Mouse (Mus musculus): ENCODE data around the gene Nfix.

Nfix gene

DNA sequence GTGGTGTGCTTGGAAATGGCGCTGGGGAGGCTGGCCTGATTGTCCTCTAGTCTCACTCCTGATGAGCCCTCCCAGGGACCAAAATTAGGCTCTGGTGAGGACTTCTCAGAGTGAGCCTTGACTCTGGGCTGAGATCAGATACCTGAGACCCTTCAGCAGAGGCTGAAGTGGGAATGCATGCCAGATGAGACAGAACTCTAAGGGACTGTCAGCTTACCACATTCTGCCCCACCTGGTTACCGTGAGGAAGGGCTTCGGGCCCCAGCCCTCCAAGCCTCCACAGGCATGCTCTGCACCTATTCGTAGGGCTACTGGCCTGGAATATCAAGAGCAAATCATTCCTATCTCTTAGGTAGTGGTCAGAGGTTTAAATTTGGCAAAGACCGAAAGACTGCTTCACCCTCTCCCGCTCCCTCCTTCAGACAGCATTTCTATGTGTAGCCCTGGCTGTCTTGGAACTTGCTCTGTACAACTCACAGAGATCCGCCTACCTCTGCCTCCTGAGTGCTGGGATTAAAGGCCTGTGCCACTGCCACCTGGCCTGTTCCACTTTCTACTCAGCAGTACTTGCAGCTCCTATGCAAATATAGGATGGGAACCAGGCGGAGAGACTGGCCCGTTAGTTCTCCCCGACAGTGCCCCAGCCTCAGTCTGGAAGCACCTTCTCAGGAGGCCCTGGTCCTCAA, 61.3 kb downstream of the Nfix start:
- DNase-seq (ENCODE audit: low read depth, low spot score): no peak

DNA sequence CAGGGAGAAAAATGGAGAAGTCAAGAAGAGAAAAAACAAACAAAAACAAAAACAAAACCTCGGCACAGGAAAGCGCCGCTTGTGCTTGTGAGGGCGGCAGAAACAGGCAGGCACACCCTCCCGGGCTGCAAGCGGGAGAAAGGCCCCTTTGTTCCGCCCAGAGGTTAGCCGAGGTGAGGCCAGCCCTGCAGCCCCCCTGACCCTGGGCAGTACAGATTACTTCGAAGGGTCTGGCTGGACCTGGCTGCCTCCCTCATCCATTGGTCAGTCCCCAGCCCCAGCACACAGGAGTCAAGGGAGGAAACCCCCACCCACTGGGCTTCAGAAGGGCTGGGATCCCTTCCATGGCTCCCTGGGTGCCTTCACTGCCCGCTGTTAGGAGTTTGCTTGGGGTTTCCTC, 61.9 kb downstream of the Nfix start:
- no peak for DNase-seq (ENCODE audit: low read depth, low spot score)

DNA sequence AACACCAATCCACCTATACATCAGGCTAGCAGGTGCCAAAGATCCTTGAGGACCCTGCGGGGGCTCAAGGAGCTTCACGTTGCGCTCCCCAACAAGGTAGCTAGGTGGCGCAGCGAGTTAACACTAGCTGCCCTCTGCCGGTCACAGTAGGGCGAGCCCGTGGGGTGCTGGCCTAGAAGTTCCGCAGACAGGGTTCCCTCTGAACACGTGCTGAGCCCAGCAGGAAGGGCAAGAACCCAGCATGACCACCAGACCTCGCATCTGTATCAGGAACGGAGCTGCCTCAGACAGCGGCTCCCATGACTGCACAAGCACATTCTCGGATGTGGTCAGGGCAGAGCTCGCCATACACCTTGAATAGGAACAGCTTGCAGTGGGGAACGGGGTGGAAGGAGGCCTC, 62.5 kb downstream of the Nfix start:
- DNase-seq (ENCODE audit: low read depth, low spot score): peak; percentile 88

DNA sequence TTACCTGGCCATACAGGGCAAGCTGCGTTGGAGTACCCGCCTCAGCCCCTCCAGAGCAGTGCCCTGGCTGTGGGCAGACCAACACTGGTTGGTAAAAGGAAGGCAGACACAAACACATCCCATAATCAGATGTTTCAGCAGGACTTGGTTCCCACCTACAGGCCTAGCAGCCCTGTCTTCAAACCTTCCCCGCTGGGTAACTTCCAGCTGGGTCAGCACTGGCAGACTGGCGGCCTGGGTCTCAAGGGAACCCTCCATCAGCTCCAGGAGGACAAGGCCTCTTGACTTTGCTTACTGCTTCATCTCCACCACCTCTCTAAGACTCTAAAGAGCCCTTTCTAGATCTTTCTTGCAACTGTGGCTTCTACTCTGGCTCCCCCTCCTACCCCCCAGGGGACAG, 63.6 kb downstream of the Nfix start:
- no peak for DNase-seq (ENCODE audit: low read depth, low spot score)

DNA sequence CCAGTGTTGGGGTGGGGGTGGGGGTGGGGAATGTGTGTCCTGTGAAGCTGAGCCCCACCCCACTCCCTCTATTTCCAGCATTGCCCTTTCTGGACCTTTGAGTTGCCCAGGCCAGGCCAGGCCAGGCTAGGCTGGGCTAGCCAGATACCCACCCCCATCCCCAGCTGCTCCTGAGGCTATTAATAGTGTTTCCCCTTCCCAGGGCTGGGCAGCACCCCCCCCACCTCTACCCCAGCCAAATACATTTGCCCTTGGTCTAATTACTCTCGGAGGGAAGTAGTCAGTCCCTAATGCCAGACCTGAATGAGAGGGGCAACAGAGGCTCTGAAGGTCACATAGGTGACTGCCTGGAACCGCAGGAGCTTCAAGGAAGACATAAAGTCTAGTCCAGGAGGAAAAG, 64.5 kb downstream of the Nfix start:
- no peak for DNase-seq (ENCODE audit: low read depth, low spot score)

DNA sequence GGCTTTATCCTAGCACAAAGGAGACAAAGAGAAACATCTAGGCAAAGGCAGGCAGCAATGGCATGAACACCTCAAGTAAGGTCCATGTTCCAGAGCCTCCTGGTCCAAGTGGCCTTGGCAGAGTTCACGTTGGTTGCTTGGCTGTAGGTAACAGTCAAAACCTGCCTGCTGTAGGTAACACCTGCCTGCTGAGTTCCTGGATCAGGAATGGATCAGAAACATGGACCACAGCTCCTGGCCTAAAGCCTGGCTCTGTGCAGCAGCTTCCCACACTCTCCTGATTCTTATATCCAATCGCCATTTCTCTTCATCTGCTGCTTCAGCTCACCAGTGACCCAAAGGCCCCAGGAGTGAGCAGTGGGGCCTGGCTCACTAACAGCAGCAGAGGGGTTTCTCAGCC, 65.5 kb downstream of the Nfix start:
- no peak for DNase-seq (ENCODE audit: low read depth, low spot score)

DNA sequence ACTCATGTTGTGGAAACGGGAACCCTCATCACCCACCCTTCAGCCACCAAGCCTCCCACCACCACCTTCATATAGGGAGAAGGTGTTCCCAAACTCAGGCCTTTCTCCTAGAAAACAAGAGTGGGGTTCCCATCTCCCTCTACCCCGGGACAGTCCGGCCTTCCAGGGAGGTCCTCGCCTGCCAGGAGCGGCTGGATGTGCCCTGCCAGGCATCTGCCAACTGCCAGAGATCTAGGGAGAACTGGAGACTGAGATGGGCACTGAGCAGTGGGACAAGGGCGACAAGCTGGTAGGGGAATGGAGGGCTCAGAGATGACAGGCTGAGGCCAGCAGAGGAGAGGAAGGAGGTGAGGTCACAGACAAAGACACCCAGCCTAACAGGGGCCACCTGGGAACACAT, 66.2 kb downstream of the Nfix start:
- no peak for DNase-seq (ENCODE audit: low read depth, low spot score)

DNA sequence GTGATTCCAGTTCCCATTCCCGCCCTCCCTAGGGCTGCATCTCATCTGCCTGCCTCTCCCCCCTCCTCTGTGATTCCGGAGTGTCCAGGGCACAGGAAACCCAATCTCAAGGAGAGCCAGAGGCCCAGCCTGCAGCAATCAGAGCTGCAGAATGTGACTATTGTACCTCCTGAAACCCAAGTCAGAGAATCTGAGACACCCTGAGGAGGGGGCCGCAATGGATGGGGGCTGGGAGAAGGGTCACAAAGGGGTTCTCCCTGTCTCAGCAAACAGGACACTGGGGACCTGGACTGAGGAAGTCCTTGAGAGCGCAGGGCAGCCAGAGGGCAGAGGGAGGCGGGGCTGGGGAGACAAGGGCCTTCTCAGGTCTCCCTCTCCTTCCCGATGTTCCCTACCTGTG, 67.1 kb downstream of the Nfix start:
- DNase-seq (ENCODE audit: low read depth, low spot score): no peak

DNA sequence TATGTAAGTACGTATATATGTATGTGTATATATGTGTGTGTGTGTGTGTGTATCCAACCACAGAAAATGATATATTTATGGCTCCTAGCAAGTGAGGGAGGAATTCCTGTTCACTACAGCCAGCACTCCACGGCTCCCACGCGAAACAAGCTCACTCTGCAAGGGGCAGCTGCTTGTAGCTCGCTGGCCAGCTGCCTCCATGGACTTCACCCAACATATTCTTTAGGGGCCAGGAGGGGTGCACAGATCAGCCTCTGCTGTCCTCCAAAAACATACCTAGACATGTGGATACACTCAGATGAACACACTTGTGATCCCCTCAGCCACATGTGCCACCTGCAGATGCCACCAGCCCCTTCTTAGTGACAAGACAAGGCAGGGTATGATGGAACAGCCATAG, 67.6 kb downstream of the Nfix start:
- DNase-seq (ENCODE audit: low read depth, low spot score): no peak

DNA sequence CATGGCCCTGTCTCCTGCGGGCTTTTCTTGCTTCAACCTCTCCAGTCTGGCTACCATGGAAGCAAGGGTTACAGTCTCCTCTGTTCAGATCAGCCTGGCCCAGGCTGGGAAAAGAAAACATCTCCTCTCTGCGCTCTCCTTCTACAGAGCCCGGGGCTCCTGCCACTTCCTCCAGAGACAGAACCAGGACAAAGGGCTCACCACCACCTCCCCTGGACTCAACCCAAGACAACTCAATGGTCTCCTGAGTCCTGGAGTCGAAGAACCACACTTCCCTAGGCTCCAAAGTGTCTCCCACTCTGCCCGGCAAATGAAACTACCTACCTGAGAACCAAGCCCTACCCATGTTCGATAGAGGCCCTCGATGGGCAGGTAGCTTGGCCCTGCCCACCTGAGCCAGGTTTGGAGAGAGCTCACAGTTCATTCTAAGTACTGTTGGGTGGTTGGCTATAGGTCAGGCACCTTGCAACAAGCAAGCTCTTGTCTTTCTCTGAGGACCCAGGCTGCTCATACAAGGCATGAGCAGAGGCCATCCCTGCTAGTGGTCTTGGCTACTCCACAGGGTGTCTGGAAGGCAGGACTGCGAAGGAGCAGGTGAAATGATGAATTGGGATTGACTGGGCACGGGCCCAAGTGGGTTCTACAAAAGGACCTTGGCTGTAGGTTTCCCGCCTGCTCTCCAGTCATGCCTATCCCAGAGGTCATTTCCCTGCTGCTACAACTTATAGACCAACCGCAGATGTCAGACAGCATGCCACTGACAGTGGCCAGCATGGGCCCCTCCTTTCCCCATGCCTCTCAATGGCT, 68.6 kb downstream of the Nfix start:
- DNase-seq (ENCODE audit: low read depth, low spot score): no peak

DNA sequence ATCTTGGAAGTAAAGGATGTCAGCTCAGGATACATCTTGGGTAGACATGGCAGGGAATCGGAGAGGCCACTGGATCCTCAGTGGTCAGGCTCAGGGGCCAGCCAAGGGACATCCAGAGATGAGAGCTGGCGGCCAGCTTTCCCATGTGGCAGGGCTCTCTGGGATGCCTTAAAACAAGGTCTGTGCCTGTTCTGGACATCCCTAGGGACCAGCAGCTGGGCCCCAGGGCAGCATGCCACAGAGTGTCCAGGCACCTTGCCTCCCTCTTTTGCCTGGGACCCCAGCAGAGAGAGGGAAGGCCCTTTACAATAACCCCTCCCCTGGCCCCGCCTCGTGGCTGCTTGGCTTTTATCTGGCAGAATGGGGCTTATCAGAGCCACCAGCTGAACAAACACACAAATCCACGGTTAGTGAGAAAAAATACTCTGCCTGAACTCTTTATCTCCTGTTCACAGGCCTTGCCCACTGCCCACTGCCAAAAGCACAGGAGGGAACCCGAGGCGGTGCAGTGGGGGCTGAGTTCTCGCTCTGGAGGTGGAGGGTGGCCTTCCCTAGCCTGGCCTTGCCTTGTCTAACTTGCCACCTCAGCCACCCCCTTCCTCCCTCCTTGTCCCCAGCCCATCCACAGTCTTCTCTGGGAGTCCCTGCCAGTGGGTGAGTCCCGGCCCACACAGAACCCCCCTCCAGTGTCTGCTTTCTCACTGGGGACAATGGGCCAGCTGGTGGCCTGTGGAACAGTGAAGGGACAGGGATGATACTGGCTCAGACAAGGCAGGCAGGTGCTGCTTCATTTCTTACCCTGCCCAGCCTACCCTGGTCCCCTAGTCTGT, 69.4 kb downstream of the Nfix start:
- DNase-seq (ENCODE audit: low read depth, low spot score): peak; percentile 46

DNA sequence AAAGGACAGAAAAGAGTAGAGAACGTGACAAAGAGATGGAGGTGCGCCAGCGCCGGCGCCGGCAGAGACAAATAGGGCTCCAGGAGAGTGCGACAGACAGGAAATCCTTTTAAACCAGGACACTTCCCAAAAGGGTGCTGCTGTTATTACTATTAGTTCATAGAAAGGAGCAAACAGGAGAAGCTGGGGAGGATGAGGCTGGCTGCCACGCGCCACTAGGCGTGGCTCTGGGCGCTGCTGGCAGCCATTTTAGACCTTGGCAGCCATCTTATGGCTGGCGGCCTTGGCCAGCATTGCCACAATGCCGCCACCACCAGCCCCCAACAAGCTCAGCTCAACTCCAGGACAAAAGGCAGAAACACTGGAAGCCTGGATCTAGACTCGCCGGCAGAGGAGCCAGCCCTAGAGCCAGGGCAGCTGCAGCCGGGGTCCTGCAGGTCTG, 70.2 kb downstream of the Nfix start:
- DNase-seq (ENCODE audit: low read depth, low spot score): peak; percentile 74

DNA sequence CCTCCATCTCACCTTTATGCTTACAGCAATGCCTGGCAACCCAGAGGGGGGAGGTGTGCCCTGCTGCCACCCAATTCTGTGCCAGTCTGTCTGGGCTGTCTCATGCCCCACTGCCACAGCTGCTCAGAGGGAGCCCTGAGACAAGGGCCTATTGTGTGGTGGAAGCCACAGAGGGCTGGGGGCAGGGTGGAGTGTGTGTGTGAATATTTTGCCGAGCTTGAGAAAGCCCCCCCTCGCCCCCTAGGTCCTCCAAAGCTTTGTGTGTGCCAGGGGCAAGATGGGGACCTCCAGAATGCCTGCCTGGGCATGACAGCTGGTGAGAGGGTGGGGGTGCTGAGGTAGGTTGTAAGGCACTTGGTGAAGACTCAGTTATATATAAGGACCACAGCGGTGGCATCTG, 71.7 kb downstream of the Nfix start:
- DNase-seq (ENCODE audit: low read depth, low spot score): no peak

DNA sequence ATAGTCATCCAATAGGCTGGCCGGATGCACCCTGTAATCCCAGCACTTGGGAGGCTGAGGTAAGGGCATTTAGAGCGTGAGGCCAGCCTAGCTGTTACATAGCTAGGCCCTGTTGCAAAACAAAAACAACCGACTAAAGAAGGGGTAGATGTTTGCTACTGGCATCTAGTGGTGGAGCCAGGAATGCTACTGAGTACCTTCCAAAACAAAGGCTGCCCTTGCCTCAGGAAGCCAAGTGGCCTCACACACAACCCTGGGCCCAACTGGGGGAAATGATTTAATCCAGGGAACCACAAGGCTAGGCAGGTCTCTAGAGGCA, 74.2 kb downstream of the Nfix start:
- DNase-seq (ENCODE audit: low read depth, low spot score): peak; percentile 47

DNA sequence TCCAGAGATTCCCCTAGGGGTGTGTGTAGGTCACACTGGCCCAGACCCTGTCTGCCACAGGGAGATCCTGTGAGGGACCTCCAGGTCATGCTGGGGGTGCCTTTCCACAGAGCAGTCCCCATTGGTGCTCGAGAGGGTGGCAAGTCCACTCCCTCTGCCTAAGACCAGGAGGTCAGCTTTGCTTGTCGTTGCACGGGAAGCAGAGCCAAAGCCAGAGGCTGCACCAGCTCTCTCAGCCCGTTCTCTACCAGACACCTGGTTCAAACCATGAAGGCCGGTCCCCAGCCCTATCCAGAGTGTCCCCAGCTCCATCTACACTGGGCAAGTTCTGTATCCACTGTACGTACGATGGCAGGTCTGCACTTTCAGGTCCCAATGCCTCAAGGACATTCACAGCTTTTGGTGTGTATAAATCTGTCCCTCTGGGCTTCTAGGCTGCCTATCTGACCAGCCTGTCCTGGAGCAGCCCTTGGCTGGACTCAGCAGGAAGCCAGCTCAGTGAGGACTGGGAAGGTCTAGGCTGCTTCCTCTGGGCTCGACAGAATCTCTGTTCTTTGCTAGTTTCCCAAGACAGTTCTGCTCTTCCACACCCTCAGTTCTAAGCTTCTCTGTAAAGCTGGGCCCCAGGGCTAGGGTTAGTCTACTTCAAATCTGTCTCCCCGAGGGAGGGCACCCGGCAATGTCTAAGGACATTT, 74.8 kb downstream of the Nfix start:
- no peak for DNase-seq (ENCODE audit: low read depth, low spot score)

DNA sequence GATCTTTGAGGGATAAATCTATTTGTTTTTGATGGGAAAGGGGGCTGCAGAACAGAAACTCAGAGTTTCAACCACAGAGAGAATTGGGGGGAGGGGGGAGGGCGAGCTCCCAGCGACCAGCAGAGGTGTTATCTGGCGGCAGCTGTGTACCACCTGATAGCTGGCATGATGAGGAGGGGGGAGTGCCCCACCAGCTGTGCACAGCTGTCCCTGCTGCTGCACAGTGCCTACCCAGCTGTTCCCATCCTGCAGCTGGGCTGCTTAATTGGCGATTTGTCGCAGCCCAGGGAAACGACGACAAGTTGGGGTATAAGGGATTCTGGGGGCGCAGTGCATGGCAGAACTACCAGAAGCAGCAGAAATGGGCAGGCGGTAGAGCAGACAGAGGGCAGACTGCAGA, 75.5 kb downstream of the Nfix start:
- DNase-seq (ENCODE audit: low read depth, low spot score): no peak

DNA sequence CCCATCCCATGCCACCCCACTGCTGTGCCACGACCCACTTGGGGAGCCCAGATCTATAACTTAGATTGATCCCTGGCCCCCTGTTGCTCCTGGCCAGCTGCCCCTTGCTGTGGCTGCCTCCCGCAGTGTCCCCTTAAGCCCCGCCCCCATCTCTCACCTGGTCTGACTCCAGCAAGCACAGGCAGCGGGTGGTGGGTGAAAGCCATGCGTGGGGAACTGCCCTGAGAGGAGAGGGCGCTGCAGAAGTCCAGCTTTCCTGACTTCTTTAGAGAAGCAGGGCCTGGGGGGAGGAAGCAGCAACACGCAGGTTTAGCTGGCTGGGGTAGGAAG, 76.6 kb downstream of the Nfix start:
- DNase-seq (ENCODE audit: low read depth, low spot score): no peak

DNA sequence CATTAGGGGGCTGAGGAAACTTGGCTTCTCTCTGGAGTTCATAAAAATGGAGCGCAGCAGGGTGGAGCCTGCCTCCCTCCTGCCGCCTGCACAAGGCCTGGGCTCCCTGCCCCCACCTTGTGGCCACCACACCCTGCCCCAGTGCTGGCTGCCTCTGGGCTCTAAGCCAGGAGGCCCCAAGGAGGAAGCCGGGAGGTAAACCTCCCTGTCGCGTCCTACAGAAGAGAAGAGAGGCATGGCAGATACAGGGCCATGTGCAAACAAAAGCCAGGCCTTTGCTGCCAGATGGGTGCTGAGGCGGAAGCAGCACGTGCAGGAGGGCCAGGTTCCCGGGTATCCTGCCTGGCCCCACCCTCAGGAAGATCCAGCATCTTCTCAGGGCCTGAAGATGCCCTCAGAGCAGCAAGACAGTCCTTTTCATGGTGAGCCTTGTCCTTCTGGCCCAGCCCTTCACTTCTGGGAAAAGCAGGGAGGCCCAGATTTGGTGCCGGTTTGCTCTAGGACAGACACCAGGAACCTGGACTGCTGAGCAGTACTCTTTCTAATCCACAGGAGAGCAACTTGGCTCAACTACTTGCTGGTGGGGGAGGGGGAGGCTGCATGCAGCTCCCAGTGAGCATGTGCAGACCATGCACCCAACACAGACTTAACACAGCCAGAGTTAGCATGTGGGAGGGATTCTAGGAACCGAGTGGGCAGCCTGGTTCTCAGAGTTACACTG, 77.1 kb downstream of the Nfix start, which contains the start of gene G430095P16Rik:
Gene G430095P16Rik (plus strand): TSS at position 158 of the 721 bp plus-strand sequence.
- DNase-seq (ENCODE audit: low read depth, low spot score): peak; percentile 76

DNA sequence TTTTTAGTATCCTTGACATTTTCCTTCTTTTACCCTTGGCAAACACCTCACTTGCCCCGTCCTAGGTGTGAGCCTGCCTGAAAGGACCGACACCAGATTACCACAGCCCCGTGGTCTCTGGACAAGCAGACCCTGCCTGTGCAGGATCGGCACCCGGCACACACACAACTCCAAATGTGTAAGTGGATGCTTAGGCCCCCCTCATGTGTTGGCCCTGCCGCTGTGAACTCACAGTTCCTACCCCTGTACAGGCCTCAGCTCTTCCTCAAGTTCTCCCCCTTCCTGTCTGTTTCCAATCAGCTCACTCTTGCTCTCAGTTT, 77.7 kb downstream of the Nfix start:
- no peak for DNase-seq (ENCODE audit: low read depth, low spot score)

DNA sequence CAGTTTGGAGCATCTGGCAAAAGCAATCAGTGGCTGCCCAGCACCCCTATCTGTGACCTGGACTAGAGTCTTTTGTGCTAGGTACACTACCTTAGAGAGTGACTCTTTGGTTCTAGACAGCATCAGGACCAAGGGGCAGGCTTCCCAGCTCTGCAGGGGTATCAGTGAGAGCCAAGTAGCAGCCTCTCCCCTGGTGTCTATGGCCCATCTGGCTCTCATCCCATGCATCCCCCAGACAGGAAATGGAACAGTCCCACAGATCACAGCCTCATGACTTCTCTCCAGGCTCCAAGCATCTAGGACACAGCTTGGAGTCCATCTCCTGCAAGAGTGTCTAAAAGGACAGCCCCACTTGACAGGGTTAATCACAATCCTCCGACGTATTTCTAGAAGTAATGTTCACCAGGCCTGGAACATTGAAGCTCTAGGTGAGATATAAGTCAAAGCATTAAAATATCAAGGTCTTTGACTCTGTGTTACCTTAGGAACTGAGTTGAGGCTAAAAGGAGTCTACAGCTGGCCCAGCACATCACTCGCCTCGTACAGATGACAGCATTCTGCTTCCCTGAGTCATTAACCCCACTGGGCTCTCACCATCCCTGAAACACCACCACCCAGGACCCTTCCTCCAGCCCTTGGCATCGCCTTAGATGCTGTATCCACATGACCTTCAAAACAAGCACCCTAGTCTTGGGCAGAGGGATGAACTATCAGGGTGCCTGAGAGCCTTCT, 81.0 kb downstream of the Nfix start:
- DNase-seq (ENCODE audit: low read depth, low spot score): no peak

DNA sequence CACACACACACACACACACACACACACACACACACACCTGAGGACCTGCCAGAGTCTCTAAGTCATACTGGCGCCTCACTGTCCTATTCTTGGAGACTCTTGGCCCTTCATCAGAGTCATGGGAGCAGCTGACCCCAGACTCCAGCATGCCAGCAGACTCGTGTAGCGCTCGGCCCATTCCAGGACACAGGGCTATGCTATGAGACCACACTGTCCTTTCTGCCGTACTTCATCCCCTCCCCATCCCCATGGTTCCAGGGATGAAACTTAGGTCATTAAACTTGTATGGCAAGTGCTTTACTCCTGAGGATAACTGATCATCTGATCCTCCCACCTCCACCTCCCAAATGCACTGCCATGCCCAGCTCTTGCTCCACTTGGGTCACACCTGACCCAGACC, 81.7 kb downstream of the Nfix start:
- DNase-seq (ENCODE audit: low read depth, low spot score): no peak
